Mouse (Mus musculus) c-Kit-positive CD71-positive TER-119-negative erythroid progenitor cells, embryonic 14.5 days (primary cell): ENCODE measurements at regions not wholly inside any gene's neighbourhood (a gene's known extent, or its start where the extent isn't known, plus 50 kb on each side); places are given as distances from the start of the nearest gene placed in this dataset.

Experiments used
- DNase-seq: peaks from one replicate; pipeline ENCODE4 v3.0.0-alpha.2; 2013; ENCODE audit warnings: low read depth

GRCm38 (mm10) chr6:31011407-31012020, 52.6 kb upstream of the Klf14 start:
- DNase-seq, result no peak

DNA sequence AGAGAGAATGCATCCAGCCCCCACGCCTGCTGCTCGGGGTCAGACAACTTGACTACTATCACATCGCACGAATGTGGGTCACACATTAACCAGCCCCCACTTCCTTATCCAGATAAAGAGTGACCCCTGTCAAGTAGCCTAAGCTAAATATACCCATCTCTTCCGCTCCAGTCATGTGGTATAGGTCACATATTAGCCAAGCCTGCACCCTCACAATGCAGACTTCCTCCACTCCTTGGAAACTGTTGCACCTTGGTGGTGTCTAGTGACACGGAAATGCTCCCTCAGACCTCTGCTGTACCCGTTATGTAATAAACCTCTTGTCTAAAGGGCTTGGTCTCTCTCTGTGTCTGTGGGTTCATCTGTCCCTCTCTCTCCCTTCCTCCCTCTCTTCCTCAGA, 57.7 kb upstream of the Klf14 start:
- no peak for DNase-seq

GRCm38 (mm10) chr6:31021776-31022175, 62.9 kb upstream of the Klf14 start:
- DNase-seq, result no peak

DNA sequence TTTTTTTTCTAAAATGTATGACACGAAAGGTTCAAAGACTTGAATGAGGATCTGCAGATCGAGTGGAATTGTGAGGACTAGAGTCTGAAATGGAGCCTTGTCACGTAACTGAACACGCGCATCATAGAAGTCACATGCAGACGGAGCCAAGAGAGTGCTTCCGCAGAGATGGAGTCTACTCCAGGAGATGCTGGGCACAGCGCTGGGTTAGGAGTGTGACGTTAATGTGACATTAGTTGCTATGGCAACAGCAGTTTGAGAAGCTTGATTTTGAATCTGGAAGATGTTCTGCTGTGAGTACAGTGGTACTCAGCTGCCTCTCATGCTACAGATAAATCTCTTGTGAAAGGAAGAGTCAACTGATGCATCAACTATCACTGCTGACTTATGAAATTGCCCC, 70.9 kb upstream of the Klf14 start:
- no peak for DNase-seq

DNA sequence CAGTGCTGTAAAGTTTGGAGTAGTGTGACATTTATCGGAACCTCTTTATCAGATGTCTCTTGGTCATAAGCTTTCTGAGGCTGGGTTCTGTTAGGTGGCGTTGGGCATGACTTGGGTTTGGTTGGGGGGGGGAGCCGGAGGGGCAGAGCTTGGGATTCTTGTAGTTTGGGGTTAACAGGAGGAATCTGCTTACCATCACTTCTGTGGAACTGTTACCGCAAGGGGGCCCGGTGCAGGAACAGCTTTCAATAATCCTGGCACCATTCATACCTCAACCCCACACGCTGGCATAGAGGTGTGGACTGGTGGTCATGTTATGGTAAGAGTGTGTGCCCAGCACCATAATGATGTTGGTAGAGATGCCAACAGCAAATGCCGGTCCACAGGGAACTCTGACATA, 72.1 kb upstream of the Klf14 start:
- DNase-seq, result no peak

GRCm38 (mm10) chr6:31032147-31032546, 73.3 kb upstream of the Klf14 start:
- no peak for DNase-seq

- peak; percentile 20 for DNase-seq
Observed at GRCm38 (mm10) chr6:31032980-31033608, 74.2 kb upstream of the Klf14 start.

DNA sequence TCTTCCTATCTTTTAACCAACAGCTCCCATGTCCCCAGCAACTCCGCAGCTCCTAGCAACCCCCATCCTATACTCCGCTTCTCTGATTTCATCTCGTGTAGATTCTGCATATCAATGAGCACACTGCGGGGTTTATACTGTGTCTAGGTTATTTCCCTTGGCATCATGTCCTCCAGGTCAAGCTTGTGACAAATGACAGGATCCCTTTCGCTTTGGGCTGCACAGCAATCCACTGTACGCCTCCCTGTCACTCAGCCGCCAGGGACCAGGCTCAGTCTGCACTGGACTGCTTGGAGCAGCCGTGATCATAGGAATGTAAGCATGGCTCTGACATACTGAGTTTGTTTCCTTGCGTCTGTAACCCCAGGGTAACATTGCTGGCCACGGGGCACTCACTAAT, 75.9 kb upstream of the Klf14 start:
- no peak for DNase-seq

DNA sequence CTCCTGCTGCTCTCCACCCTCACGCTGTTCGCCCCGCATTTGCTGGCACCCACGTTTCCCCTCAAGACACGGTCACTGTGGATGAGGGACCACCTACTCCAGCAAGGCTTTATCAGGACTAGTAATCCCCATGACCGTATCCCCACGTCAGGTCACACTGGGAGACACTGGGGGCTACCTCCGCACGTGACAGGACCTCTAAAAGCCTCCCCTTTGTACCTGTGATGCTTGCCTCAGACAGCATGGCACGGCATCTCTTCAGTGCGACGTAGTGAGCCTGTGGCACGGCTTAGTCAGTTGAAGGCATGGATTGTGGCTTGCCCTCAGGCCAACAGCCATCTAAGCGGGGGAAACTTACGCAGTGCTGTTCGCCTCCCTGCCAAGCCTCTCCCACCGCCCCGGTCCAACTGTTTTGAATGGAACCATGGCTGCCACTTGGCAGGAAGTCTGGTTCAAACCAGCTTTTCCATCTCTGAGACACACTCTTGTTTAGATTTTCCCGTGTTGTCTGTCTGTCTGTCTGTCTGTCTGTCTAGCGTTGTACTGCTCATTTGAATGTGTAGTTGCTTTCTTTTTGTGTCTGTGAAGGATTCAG, 79.0 kb upstream of the Klf14 start:
- DNase-seq, result no peak

DNA sequence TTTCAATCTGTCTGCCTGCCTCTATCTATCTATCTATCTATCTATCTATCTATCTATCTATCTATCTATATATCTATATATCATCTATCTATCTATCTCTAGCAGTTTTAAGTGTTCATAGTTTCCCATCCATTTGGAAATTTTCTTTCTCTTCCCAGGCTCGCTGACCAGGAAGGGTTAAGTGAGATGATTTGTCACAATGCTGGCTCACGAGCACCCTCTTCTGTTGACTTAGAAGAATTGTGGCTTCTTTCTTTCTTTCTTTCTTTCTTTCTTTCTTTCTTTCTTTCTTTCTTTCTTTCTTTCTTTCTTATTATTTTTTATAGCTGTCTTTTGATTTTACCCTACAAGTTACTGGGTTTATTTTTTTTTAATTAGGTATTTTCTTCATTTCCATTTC, 79.6 kb upstream of the Klf14 start:
- peak; percentile 16 for DNase-seq

- no peak for DNase-seq
Observed at GRCm38 (mm10) chr6:31039485-31039884, 80.6 kb upstream of the Klf14 start.

DNA sequence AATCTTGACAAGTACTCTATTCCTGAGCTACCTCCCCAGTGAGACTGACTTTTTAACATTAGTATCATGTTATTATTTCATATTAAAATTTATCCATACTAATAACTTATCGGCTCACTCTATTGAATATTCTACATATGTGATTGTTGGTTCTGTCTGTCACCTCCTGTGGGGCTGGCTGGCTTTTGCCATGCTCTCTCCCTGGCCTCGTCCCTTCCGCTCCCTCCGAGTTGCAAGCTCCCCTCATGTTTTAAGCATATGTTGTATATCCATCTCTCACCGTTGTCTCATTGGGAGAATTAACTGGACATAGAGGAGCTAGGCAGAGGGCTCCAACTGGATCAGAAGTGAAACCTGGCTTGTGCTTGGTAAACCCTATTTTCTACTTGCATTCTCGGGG, 81.9 kb upstream of the Klf14 start:
- no peak for DNase-seq

DNA sequence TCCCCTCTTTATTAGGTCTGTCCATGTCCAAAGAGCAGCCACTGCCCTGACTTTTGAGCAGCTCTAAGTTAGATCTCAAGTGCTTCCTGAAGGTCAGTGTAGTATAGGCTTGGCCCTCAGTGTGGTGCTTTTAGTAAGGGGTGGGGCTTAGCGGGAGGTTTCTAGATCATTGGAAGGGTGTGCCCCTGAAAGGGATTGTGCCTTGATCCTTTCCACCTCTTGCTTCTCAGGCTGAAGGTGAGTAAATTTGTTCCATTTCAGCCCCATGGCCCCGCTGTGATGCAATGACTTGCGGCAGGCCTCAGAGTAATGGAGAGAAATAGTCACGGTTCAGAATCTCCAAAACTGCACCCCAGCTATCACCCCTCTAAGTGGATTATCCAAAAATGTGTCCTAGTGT, 84.5 kb upstream of the Klf14 start:
- no peak for DNase-seq

GRCm38 (mm10) chr6:31043919-31044318, 85.0 kb upstream of the Klf14 start:
- no peak for DNase-seq

- no peak for DNase-seq
Observed at GRCm38 (mm10) chr6:31046197-31046596, 87.3 kb upstream of the Klf14 start.

DNA sequence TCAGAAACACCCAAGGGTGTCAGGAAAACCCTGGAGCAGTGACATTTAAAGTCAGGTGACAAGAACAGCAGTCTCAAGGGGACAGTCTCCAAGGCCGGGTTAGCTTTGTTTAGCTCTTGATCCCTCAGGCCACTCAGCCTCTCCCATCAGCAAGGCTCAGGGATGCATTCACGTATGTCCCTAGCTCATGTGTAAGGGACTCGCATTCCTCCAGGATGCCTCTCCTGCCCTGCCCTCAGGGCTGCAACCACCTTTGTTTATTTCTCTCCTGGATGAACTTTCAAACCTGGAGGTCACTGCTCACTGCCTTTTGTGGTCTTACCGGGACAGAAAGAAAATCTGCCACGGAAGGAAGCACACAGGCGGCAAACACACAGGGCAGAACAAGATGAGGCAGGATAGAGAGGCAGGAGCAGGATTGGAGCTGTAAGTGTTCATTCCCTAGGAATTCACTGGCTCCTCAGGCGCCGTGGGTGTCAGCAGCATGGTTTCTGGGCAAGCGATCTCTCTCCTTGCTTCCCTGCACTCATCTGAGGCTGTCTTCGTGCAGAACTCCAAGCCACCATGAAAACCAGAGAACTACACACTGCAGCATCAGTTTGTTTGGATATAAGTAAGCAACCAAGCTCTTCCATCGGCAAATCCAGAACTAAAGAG, 90.2 kb upstream of the Klf14 start:
- no peak for DNase-seq

DNA sequence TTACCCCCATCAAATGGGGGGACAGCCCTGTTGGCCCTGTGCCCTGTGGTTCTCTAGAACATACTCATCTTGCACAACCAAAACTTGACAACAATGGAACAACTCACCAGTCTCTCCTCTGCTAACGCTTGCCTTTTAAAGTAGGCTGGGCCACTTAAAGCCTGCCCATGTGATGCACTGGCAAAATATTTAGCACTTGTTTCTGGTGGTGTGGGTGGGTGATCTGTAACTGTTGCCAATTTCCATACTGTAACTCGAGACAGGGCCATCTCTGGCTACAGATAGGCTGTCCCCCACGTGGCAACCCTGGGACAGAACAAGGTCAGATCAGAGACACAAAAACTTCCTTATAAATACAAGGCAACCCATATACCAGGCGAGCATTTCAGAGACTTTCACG, 92.0 kb upstream of the Klf14 start:
- no peak for DNase-seq

DNA sequence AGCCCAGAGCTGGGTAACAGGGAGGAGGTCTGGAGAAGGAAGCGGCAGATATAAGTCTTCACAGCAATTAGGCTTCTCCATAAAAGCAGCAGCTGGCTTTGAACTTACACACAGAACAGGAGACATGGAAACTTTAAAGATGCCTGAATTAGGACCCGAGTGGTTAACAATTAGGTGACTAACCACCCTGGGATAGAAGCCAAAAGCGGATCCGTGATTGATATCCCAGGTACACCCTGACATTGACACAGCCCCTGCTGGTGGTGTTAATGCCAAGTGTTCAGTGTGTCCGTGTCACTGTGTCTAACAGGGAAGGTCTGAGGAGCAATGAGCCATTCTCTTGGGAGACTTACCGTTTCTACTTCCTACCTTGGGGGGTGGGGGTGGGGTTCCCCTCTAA, 92.9 kb upstream of the Klf14 start:
- no peak for DNase-seq

DNA sequence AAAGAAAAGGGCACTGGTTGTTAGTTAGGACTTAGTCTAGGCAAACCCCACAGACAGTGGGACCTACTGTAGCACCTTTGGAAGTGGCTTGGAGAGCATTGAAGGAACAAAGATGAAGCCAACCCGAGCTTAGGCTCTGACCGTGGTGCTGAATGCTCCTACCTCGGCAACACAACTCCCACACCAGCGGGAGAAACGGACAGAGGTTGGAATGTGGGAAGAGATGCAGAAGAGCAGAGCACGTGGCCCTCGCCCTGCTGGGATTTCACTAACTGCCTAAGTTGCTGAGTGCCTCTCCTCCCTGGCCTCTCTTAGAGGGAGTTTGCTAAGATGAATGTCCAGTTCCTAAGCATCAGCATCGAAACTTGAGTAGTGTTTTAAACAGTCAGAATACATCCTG, 94.1 kb upstream of the Klf14 start:
- DNase-seq, result no peak

DNA sequence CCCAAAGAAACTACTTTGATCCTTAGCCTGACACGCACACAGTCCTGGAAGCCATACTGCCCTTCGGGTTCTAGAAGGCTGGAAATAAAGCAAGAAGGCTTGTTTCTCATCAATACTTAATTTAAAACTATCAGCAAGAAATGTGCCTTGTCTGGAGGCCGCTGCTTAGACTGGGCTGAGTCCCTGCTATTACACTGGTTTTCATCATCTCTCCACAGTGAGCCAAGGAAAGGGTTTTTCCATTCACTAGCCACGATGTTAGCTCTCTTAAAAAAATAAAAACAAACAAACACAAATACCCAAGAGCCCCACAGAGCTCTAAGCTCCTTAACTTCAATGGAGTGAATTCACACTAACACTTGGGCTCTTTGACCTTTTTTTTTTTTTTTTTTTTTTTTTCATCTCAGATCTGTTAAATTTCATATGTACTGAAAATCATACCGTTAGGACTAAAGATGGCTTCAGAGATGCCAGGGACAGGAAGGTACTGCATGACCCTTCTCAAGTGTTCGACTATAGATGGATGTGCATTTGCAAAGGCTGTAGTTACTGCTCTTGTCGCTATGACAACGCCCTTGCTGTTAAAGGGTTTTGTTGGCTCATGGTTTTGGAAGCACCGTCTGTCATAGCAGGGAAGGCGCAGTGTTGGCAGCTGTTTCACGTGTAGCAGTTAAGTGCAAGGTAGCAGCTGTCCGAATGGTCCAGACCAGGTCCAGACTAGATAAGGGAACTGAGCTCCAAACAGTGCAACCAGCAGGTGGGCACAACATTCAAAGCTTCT, 98.1 kb upstream of the Klf14 start:
- DNase-seq, result no peak

DNA sequence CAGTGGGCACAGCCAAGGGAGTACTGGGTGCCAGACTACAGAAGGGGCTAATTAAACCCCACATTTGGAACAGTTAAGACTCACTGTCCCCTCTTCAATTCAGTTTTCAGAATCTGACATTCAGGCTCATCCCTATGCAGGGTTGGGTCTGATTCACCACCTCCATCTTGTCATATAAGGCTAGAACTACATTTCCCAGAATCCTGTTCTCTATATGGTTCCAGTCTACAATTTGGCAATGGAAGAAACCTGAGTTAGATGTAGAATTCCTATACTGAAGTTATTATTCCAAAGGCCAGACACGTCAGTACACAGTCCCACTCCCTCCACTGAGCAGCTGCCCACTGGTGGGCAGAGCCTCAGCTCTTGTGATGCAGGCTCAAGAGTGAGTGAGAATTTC, 99.4 kb upstream of the Klf14 start:
- DNase-seq, result no peak

GRCm38 (mm10) chr6:31058961-31059360, 100.1 kb upstream of the Klf14 start:
- DNase-seq, result no peak

DNA sequence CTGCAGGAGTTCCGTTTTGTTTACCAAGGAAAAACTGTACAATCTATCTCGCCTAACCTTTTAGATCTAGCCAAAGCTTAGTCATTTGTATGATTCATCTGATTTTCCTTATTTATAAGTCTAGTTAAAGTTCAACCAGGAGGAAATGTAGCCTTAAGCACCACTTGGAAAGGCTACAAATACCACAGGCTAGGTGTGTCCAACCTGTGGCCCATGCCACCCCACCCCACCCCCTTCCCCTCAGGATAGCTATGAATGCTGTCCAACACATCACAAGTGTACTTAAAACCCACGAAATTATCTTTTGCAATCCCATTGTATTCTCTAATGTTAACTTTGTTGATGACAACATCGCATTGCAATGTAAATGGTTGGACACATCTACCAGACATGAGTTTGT, 102.9 kb upstream of the Klf14 start:
- no peak for DNase-seq
